Mouse (Mus musculus) heart, embryonic 12.5 days (tissue): ENCODE measurements around the gene Mettl22. TPM values are rescaled to one million over a fixed set of nuclear protein-coding genes. Genes with fewer than 3 reads are reported as not detected.

ENCODE experiments used
- ATAC-seq: fragments of 200-750 bp; cut with Nextera tagmentation; 2 replicates; pipeline ENCODE4 v1.8.0; 2017; ENCODE audit warnings: moderate TSS enrichment, moderate library complexity; ENCODE audit not compliant: insufficient number of reproducible peaks, low FRiP score
- H3K27ac ChIP-seq: fragments of 300-500 bp; sonication (generic); 2 replicates; pipeline ENCODE4 v1.5.1; 2016; ENCODE audit warnings: mild to moderate bottlenecking, moderate library complexity; ENCODE audit not compliant: poor library complexity, severe bottlenecking
- H3K27me3 ChIP-seq: fragments of 300-500 bp; sonication (generic); replicated peaks from 2 replicates; pipeline ENCODE4 v1.6.1; 2016; ENCODE audit warnings: mild to moderate bottlenecking, moderate library complexity
- H3K36me3 ChIP-seq: fragments of 300-500 bp; sonication (generic); 2 replicates; pipeline ENCODE4 v1.6.1; 2016; ENCODE audit warnings: mild to moderate bottlenecking, moderate library complexity
- H3K4me1 ChIP-seq: fragments of 300-500 bp; sonication (generic); replicated peaks from 2 replicates; pipeline ENCODE4 v1.6.1; 2016; ENCODE audit warnings: mild to moderate bottlenecking
- H3K4me2 ChIP-seq: fragments of 300-500 bp; sonication (generic); 2 replicates; pipeline ENCODE4 v1.6.1; 2016; ENCODE audit warnings: mild to moderate bottlenecking, moderate library complexity
- H3K4me3 ChIP-seq: fragments of 300-500 bp; sonication (generic); 2 replicates; pipeline ENCODE4 v1.5.1; 2016; ENCODE audit warnings: mild to moderate bottlenecking
- H3K9ac ChIP-seq: fragments of 300-500 bp; sonication (generic); 2 replicates; pipeline ENCODE4 v1.6.1; 2016; ENCODE audit warnings: mild to moderate bottlenecking, moderate library complexity
- H3K9me3 ChIP-seq: fragments of 300-500 bp; sonication (generic); replicated peaks from 2 replicates; pipeline ENCODE4 v1.6.1; 2016; ENCODE audit warnings: mild to moderate bottlenecking, moderate library complexity
- WGBS: fragments of 180-500 bp; shearing (Covaris S2); methylation state at CpG from one replicate; pipeline ENCODE4 v1.1.7; 2016; 5-methylcytosine and 5-hydroxymethylcytosine counted together
- polyA plus RNA-seq: library from polyadenylated mRNA; unstranded; fragments of >200 nt; fragmentation: Nextera tagmentation; extraction: Ambion mirVana; gene quantifications from 2 replicates; pipeline ENCODE4 v1.2.1, GENCODE M21; 2016

Gene Mettl22
- polyA plus RNA-seq, 1 experiment from 2014 or later = 35.2 TPM

- Histone ChIP-seq H3K4me1 (peaks cover 22% of the 10 kb centered on the region), H3K27me3 (no peaks in the 10 kb centered on the region), H3K9ac (no peak overlapping the region), H3K4me3 (no peak overlapping the region), H3K4me2 (no peak overlapping the region), H3K27ac (no peak overlapping the region), H3K36me3 (no peaks in the 10 kb centered on the region), H3K9me3 (no peaks in the 10 kb centered on the region)
- WGBS = 65% methylated on average over 14 of the region's 14 CpGs
- ATAC-seq = no peak
Measured at GRCm38 (mm10) chr16:8530018-8530417, 59.4 kb downstream of the Mettl22 start.

DNA sequence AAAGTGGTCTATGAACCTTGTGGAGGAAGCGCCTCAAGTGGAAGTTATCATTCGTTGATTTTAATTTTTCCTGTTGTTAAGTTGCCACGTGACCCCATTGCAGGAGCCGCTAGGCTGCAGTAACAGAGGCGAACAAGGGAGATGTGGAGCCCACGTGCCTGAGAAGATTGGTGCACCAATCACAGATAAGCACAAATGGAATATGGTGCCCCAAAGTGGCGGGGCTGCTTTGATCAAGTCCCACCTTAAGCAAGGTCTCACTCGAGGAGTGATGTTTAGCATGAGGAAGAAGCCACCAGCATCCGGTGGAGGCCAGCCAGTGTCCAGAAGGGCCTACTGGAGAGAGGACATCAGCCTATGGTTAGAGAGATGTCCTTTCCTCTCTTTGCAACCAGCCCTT is 61.9 kb downstream of the Mettl22 start:
- 77% methylated on average over 9 of the region's 9 CpGs for WGBS
- Histone ChIP-seq H3K4me2 (no peak overlapping the region), H3K36me3 (peaks cover 3% of the 10 kb centered on the region), H3K27ac (no peak overlapping the region), H3K9me3 (no peaks in the 10 kb centered on the region), H3K4me3 (no peak overlapping the region), H3K27me3 (no peaks in the 10 kb centered on the region), H3K9ac (no peak overlapping the region), H3K4me1 (peaks cover 6% of the 10 kb centered on the region; the same call in 1 of the 2 replicates)
- ATAC-seq = no peak

DNA sequence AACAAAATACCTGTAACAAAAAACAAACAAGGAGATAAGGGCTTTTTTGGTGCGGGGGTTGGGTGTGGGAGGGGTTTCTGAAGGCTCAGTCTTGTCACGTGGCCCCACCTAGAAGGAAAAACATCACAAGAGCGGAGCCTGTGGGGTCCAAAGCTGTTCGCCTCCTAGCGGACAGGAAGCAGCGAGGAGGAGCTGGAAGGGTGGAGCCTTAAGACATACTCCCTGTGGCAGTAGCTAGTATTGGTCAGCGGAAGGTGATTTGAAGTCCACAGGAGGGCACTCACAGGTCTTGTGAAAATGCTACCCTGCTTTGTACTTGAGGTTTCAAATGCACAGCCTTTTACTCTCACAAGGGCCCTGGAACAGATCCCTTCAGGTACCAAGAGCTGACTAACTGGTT is 62.3 kb downstream of the Mettl22 start:
- ATAC-seq = no peak

GRCm38 (mm10) chr16:8533477-8533876 is 62.9 kb downstream of the Mettl22 start:
- Histone ChIP-seq H3K36me3 (peaks cover 3% of the 10 kb centered on the region), H3K9ac (no peak overlapping the region), H3K4me3 (no peak overlapping the region), H3K4me1 (peaks cover 6% of the 10 kb centered on the region; the same call in 1 of the 2 replicates), H3K4me2 (no peak overlapping the region), H3K27ac (no peak overlapping the region), H3K9me3 (no peaks in the 10 kb centered on the region), H3K27me3 (no peaks in the 10 kb centered on the region)
- WGBS = 87% methylated on average over 6 of the region's 6 CpGs
- ATAC-seq = no peak

More for the DNA sequence above, 62.3 kb downstream of the Mettl22 start:
- no peak overlapping the region for H3K4me2 ChIP-seq
- H3K4me3 ChIP-seq = no peak overlapping the region
- no peak overlapping the region for H3K27ac ChIP-seq
- H3K36me3 ChIP-seq = peaks cover 3% of the 10 kb centered on the region
- no peak overlapping the region for H3K9ac ChIP-seq
- 53% methylated on average over 7 of the region's 7 CpGs for WGBS
- no peaks in the 10 kb centered on the region for H3K27me3 ChIP-seq
- peaks cover 6% of the 10 kb centered on the region; the same call in 1 of the 2 replicates for H3K4me1 ChIP-seq
- H3K9me3 ChIP-seq = no peaks in the 10 kb centered on the region

- no peak overlapping the region for H3K9ac ChIP-seq
- no peak for ATAC-seq
- no peak overlapping the region for H3K27ac ChIP-seq
- WGBS = 80% methylated on average over 11 of the region's 11 CpGs
- peaks cover 3% of the 10 kb centered on the region for H3K36me3 ChIP-seq
- H3K4me3 ChIP-seq = no peak overlapping the region
- no peaks in the 10 kb centered on the region for H3K27me3 ChIP-seq
- no peak overlapping the region for H3K4me2 ChIP-seq
- H3K9me3 ChIP-seq = no peaks in the 10 kb centered on the region
- H3K4me1 ChIP-seq = peaks cover 10% of the 10 kb centered on the region
Measured at GRCm38 (mm10) chr16:8534466-8535200, 64.0 kb downstream of the Mettl22 start.

DNA sequence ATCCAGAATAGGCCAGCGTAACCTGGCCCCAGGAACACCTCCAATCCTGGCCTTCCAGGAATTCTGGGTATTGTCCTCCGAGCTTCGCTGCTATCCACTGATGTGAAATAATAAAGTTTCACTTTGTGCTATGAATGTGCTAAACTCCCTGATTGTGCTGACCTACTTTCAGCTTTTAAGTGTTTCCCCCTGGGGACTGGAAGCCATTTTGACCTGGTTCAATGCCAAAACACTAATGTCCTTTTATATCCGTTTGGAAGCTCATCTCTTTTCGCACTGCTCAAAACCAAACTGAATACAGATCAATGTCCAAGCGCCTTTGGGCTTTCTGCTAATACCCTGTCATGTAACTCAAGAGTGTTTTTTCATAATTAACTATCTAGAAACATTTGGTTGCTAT is 64.8 kb downstream of the Mettl22 start:
- no peak overlapping the region for H3K27ac ChIP-seq
- peaks cover 12% of the 10 kb centered on the region for H3K4me1 ChIP-seq
- 91% methylated on average over 6 of the region's 6 CpGs for WGBS
- H3K4me2 ChIP-seq = no peak overlapping the region
- peaks cover 3% of the 10 kb centered on the region for H3K36me3 ChIP-seq
- ATAC-seq = no peak
- no peak overlapping the region for H3K9ac ChIP-seq
- no peaks in the 10 kb centered on the region for H3K27me3 ChIP-seq
- H3K9me3 ChIP-seq = no peaks in the 10 kb centered on the region
- no peak overlapping the region for H3K4me3 ChIP-seq

GRCm38 (mm10) chr16:8539150-8539865 is 68.7 kb downstream of the Mettl22 start:
- no peak overlapping the region for H3K4me3 ChIP-seq

More at GRCm38 (mm10) chr16:8539150-8539865, 68.7 kb downstream of the Mettl22 start:
- H3K36me3 ChIP-seq = peaks cover 3% of the 10 kb centered on the region
- H3K9me3 ChIP-seq = no peaks in the 10 kb centered on the region
- H3K27ac ChIP-seq = no peak overlapping the region
- no peak overlapping the region for H3K9ac ChIP-seq
- H3K27me3 ChIP-seq = no peaks in the 10 kb centered on the region
- H3K4me1 ChIP-seq = peaks cover 20% of the 10 kb centered on the region
- ATAC-seq = 0 out of 2 replicates have a peak, but pooled peaks have one; percentile 22
- WGBS = 60% methylated on average over 9 of the region's 9 CpGs
- H3K4me2 ChIP-seq = no peak overlapping the region

Other genes with a start within 250 kb of the Mettl22 start
- not detected in 2 replicates for gene Tmem114, start 45.7 kb upstream of the Mettl22 start, polyA plus RNA-seq
- gene Abat, start 42.6 kb downstream of the Mettl22 start, polyA plus RNA-seq = 50.7 and 54.9 TPM in 2 replicates
- 43.1 and 43.3 TPM in 2 replicates for gene Pmm2, start 166.9 kb downstream of the Mettl22 start, polyA plus RNA-seq
- 16.9 TPM in 2 replicates for gene Tmem186, start 166.9 kb downstream of the Mettl22 start, polyA plus RNA-seq
- 95.8 and 102 TPM in 2 replicates for gene Carhsp1, start 201.4 kb downstream of the Mettl22 start, polyA plus RNA-seq
- gene Gm5767, start 210.0 kb downstream of the Mettl22 start, polyA plus RNA-seq = not detected in 2 replicates